Mouse (Mus musculus) neural tube, embryonic 11.5 days (tissue): ENCODE measurements around the gene Col5a1. TPM values are rescaled to one million over a fixed set of nuclear protein-coding genes. Genes with fewer than 3 reads are reported as not detected.

Experiments
- ATAC-seq: fragments of 200-750 bp; cut with Nextera tagmentation; 2 replicates; pipeline ENCODE4 v1.8.0; 2017; ENCODE audit warnings: moderate number of reproducible peaks, mild to moderate bottlenecking, moderate TSS enrichment, moderate library complexity; ENCODE audit not compliant: insufficient read depth, low FRiP score, low TSS enrichment
- DNase-seq: peaks from one replicate; pipeline ENCODE4 v3.0.0-alpha.2; 2015; ENCODE audit warnings: low spot score
- H3K27ac ChIP-seq: fragments of 300-500 bp; sonication (generic); 2 replicates; pipeline ENCODE4 v1.5.1; 2014; ENCODE audit warnings: low read depth, mild to moderate bottlenecking, low read length
- H3K27me3 ChIP-seq: fragments of 300-500 bp; sonication (generic); 2 replicates; pipeline ENCODE4 v1.6.1; 2014; ENCODE audit warnings: mild to moderate bottlenecking, low read length, mixed read lengths; ENCODE audit not compliant: control insufficient read depth, insufficient read depth
- H3K36me3 ChIP-seq: fragments of 300-500 bp; sonication (generic); 2 replicates; pipeline ENCODE4 v1.6.1; 2014; ENCODE audit warnings: mild to moderate bottlenecking, low read length, moderate library complexity, mixed read lengths; ENCODE audit not compliant: control insufficient read depth, insufficient read depth
- H3K4me1 ChIP-seq: fragments of 300-500 bp; sonication (generic); 2 replicates; pipeline ENCODE4 v1.6.1; 2014; ENCODE audit warnings: low read length, mixed read lengths; ENCODE audit not compliant: control insufficient read depth, insufficient read depth
- H3K4me2 ChIP-seq: fragments of 300-500 bp; sonication (generic); 2 replicates; pipeline ENCODE4 v1.6.1; 2014; ENCODE audit warnings: low read depth, mild to moderate bottlenecking, moderate library complexity
- H3K4me3 ChIP-seq: fragments of 300-500 bp; sonication (generic); 2 replicates; pipeline ENCODE4 v1.5.1; 2014; ENCODE audit warnings: low read depth, low read length
- H3K9ac ChIP-seq: fragments of 300-500 bp; sonication (generic); 2 replicates; pipeline ENCODE4 v1.6.1; 2014; ENCODE audit warnings: mild to moderate bottlenecking, low read length
- H3K9me3 ChIP-seq: fragments of 300-500 bp; sonication (generic); 2 replicates; pipeline ENCODE4 v1.6.1; 2016; ENCODE audit warnings: low read length; ENCODE audit not compliant: control insufficient read depth
- WGBS: fragments of 180-500 bp; shearing (Covaris S2); extraction: QIAGEN DNeasy Blood & Tissue Kit; methylation state at CpG from one replicate; pipeline ENCODE4 v1.1.7; 2014; 5-methylcytosine and 5-hydroxymethylcytosine counted together
- polyA plus RNA-seq: library from polyadenylated mRNA; unstranded; fragments of >200 nt; fragmentation: Nextera tagmentation; extraction: Ambion mirVana; gene quantifications from 2 replicates; pipeline ENCODE4 v1.2.1, GENCODE M21; 2014

Col5a1 gene
- polyA plus RNA-seq, 1 experiment from 2014 or later: 28.1 TPM

DNA sequence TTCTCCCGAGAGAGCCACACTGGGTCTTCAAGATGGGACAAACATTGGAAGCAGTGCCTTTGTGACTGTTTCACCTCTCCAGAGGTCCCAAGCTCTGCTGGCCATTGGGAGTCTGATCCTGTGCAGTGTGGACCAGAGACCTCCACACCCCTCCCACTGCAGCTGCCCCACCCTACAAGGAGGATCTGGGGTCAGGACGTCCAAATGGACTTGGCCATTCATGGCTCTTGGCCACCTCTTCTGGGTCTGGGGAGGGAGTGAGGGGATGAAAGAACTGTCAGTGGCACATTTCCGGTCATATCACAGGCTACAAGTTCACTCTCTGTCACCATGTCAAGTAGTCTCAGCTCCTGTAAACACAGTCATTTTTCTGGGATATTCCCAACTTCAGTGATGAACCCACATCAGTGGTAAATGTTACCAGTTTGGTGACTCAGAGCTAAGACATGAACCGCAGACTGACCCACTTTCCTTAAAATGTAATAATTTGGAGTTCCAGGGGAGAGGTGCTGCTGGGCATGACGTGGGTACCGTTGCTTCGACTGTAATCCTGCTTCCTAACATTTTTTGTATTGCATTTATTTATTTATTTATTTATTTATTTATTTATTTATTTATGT, 5.8 kb downstream of the Col5a1 start:
- no peaks in the 10 kb centered on the region for H3K9me3 ChIP-seq
- H3K4me3 ChIP-seq: no peak overlapping the region
- peaks cover 7% of the 10 kb centered on the region; the same call in 1 of the 2 replicates for H3K27me3 ChIP-seq
- no peak overlapping the region for H3K4me2 ChIP-seq
- DNase-seq (no peak), ATAC-seq (no peak)
- no peak overlapping the region for H3K9ac ChIP-seq
- H3K36me3 ChIP-seq: no peaks in the 10 kb centered on the region
- WGBS: 91% methylated on average over 7 of the region's 7 CpGs
- peaks cover 9% of the 10 kb centered on the region for H3K4me1 ChIP-seq
- no peak overlapping the region for H3K27ac ChIP-seq

DNA sequence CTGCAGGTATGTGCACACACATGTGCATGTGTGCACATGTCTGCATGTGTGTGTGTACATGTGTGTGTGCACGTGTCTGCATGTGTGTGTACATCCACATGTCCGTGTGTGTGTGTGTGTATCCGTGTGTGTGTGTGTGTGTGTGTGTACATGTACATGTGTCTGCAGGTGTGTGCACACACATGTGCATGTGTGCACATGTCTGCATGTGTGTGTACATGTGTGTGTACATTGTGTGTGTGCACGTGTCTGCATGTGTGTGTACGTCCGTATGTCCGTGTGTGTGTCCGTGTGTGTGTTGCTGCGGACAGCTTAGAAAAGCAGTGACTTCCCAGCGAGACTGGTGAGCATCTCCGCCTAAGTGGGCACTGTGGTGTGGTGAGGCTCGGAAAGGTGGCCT, 6.8 kb downstream of the Col5a1 start:
- no peak overlapping the region for H3K9ac ChIP-seq
- DNase-seq (no peak), ATAC-seq (no peak)
- no peak overlapping the region for H3K4me2 ChIP-seq
- H3K4me1 ChIP-seq: peaks cover 9% of the 10 kb centered on the region; the same call in 1 of the 2 replicates
- H3K27ac ChIP-seq: no peak overlapping the region
- H3K4me3 ChIP-seq: no peak overlapping the region
- no peaks in the 10 kb centered on the region for H3K9me3 ChIP-seq
- H3K27me3 ChIP-seq: peaks cover 3% of the 10 kb centered on the region; the same call in 1 of the 2 replicates
- whole genome bisulfite sequencing: 96% methylated on average over 12 of the region's 12 CpGs
- H3K36me3 ChIP-seq: no peaks in the 10 kb centered on the region

DNA sequence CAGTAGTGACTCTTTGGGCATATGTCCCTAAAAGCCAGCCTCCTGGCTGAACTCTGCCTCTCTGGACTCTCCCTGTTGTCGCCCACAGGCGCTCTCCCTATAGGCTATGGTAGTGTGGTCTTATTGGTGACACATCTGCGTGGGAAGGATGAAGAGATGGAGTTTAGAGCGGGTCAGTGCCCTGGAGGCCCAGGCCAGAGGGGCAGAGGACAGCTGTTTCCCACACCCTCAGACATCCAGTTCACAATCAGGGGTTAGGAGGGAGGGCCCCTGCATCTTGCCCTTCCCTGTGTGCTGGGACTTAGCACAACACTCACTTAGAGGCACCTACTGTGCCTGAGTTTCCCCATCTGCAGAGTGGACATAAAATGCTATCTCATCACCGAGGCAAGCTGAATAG, 8.8 kb downstream of the Col5a1 start:
- H3K4me2 ChIP-seq: no peak overlapping the region
- H3K36me3 ChIP-seq: no peaks in the 10 kb centered on the region
- no peak overlapping the region for H3K27ac ChIP-seq
- ATAC-seq: no peak
- peaks cover 2% of the 10 kb centered on the region; the same call in 1 of the 2 replicates for H3K4me1 ChIP-seq
- no peaks in the 10 kb centered on the region for H3K27me3 ChIP-seq
- WGBS: 80% methylated on average over 5 of the region's 5 CpGs
- H3K9me3 ChIP-seq: no peaks in the 10 kb centered on the region
- no peak overlapping the region for H3K9ac ChIP-seq
- H3K4me3 ChIP-seq: no peak overlapping the region
- no peak for DNase-seq

DNA sequence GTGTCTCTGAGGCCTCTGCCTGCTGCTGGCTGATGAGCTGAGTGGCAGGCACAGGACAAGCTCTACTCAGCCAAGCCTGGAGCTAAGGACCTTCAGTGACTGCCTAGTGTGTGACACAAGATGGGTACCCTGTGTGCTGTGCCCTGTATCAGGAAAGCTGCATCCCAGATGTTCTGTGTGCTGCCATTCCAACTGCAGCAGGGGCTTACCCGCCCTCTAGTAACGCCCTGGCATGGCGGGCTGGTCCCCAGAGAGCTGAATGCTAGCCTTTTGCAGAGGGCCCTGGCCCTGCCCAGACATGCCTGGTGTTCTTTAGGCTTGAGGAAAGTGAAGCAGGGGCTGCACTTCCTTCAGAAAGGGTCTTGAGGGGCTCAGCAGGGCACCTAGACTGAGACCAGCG, 9.4 kb downstream of the Col5a1 start:
- H3K27ac ChIP-seq: no peak overlapping the region
- no peaks in the 10 kb centered on the region for H3K27me3 ChIP-seq
- no peak overlapping the region for H3K9ac ChIP-seq

GRCm38 (mm10) chr2:27897161-27897560, 10.9 kb downstream of the Col5a1 start:
- Histone ChIP-seq H3K4me1 (peaks cover 7% of the 10 kb centered on the region), H3K9me3 (no peaks in the 10 kb centered on the region), H3K4me3 (no peak overlapping the region), H3K27me3 (no peaks in the 10 kb centered on the region), H3K4me2 (no peak overlapping the region), H3K9ac (no peak overlapping the region), H3K27ac (no peak overlapping the region), H3K36me3 (no peaks in the 10 kb centered on the region)
- DNase-seq (no peak), ATAC-seq (no peak)
- WGBS: 64% methylated on average over 6 of the region's 6 CpGs

More for the DNA sequence above, 9.4 kb downstream of the Col5a1 start:
- ATAC-seq: no peak
- H3K4me3 ChIP-seq: no peak overlapping the region
- no peaks in the 10 kb centered on the region for H3K9me3 ChIP-seq
- no peak overlapping the region for H3K4me2 ChIP-seq
- DNase-seq: no peak
- WGBS: 66% methylated on average over 4 of the region's 4 CpGs
- peaks cover 2% of the 10 kb centered on the region; the same call in 1 of the 2 replicates for H3K4me1 ChIP-seq
- H3K36me3 ChIP-seq: no peaks in the 10 kb centered on the region

DNA sequence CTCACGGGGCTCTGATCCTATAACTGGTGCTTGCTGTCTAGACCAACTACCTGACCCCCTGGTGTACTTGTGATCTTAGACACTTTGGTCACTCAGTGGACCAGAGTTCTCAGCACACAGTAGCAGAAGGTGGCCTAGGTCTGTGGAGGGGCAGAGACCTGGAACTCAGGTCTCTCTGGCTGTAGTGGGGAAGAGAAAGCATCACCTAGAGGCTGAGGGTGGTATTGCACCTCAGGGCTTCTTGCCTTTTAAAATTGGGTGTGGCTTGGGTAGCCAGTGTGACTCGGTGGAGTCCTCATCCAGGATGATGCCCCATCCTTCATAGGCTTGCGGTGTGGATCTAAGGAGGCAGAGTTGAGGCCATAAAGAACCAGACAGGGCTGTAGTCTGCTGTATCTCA, 13.7 kb downstream of the Col5a1 start:
- Histone ChIP-seq H3K4me3 (no peak overlapping the region), H3K4me2 (no peak overlapping the region), H3K27me3 (no peaks in the 10 kb centered on the region), H3K9ac (no peak overlapping the region), H3K27ac (no peak overlapping the region), H3K9me3 (no peaks in the 10 kb centered on the region), H3K4me1 (peaks cover 7% of the 10 kb centered on the region), H3K36me3 (no peaks in the 10 kb centered on the region)
- WGBS: 74% methylated on average over 3 of the region's 3 CpGs
- ATAC-seq (no peak), DNase-seq (peak; percentile 50)

GRCm38 (mm10) chr2:27901076-27901475, 14.9 kb downstream of the Col5a1 start:
- Histone ChIP-seq H3K4me1 (peaks cover 5% of the 10 kb centered on the region; the same call in 1 of the 2 replicates), H3K9ac (no peak overlapping the region; the same call in 1 of the 2 replicates), H3K27me3 (no peaks in the 10 kb centered on the region), H3K36me3 (no peaks in the 10 kb centered on the region), H3K9me3 (no peaks in the 10 kb centered on the region), H3K27ac (no peak overlapping the region), H3K4me2 (no peak overlapping the region), H3K4me3 (no peak overlapping the region)
- DNase-seq (no peak), ATAC-seq (no peak)
- 55% methylated on average over 2 of the region's 2 CpGs for WGBS

DNA sequence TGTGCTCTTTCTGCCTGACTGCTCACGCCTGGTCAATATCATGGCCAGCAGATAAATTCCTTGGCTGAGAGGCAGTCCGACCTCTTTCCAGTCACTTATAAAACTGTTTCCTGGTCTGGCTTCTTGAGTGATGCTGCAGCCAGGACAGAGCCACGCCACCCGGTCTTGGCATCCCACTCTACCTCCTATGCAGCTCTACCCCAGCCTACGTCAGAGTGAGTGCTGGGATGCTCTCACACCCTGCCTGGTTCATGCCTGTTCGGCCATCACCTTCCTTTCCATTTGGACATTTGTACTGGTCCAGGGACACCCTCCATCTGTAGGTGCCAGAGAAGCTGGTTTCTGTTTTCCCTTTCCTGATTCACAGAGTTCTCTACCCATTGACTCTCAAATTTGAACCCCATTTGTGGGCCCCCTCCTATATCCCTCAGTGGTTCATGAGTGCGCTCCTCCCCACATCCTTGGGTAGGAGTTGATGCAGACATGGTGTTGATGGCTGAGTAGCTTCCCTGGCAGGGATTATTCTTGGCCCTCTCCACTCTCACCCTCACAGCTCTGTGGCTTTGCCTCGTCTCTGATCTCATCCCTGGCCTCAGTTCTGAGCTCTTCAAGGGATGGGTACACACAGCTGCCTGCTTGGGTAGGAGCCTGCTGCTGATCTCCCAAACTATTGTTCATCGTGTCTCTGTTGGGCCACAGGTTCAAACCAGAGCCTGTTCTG, 15.5 kb downstream of the Col5a1 start:
- Histone ChIP-seq H3K4me3 (no peak overlapping the region), H3K9ac (no peak overlapping the region; the same call in 1 of the 2 replicates), H3K4me2 (no peak overlapping the region), H3K27ac (no peak overlapping the region), H3K27me3 (no peaks in the 10 kb centered on the region), H3K4me1 (peaks cover 5% of the 10 kb centered on the region; the same call in 1 of the 2 replicates), H3K36me3 (no peaks in the 10 kb centered on the region), H3K9me3 (no peaks in the 10 kb centered on the region)
- ATAC-seq (no peak), DNase-seq (no peak)
- 83% methylated on average over 9 of the region's 9 CpGs for WGBS

GRCm38 (mm10) chr2:27902318-27902717, 16.1 kb downstream of the Col5a1 start:
- Histone ChIP-seq H3K27me3 (no peaks in the 10 kb centered on the region), H3K4me2 (no peak overlapping the region), H3K4me1 (peaks cover 5% of the 10 kb centered on the region; the same call in 1 of the 2 replicates), H3K9me3 (no peaks in the 10 kb centered on the region), H3K4me3 (no peak overlapping the region), H3K36me3 (no peaks in the 10 kb centered on the region), H3K27ac (no peak overlapping the region), H3K9ac (no peak overlapping the region)
- ATAC-seq: no peak
- DNase-seq: no peak
- 80% methylated on average over 3 of the region's 3 CpGs for WGBS
